Mouse (Mus musculus): ENCODE measurements at regions not wholly inside any gene's neighbourhood (a gene's known extent, or its start where the extent isn't known, plus 50 kb on each side); places are given as distances from the start of the nearest gene placed in this dataset.

DNA sequence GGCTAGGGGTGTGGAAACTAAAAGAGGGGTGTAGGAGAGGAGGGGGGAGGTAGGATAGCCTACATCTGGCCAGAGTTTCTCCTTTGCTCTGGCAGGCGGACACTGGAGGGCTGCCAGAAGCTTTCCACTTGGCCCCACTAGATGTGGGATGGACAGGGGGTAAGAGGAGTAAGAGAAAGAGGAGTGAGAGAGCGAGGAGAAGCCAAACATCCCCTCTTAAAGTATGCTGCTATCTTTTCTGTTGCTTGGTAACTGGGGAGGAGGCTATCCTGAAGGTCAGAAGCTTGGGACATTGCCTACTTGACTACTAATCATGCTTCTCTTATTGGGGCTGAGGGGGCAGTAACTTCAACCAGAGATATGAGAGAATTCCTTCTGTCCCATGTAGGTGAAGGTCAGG, 360.5 kb upstream of the Cdh19 start:
- no peak for TF ChIP-seq CTCF (IDR thresholded peaks at IDR 0.05)
- TF ChIP-seq POLR2A (IDR thresholded peaks at IDR 0.05; ENCODE audit: insufficient read depth, low read depth, low read length): no peak

All from heart, adult 2 months (tissue).